Mouse (Mus musculus) left cerebral cortex, adult 11 months (tissue): ENCODE results near the gene Etl4.

Experiments used
- DNase-seq: peaks from one replicate; pipeline ENCODE4 v3.0.0; 2022; ENCODE audit warnings: low spot score

Gene Etl4

DNA sequence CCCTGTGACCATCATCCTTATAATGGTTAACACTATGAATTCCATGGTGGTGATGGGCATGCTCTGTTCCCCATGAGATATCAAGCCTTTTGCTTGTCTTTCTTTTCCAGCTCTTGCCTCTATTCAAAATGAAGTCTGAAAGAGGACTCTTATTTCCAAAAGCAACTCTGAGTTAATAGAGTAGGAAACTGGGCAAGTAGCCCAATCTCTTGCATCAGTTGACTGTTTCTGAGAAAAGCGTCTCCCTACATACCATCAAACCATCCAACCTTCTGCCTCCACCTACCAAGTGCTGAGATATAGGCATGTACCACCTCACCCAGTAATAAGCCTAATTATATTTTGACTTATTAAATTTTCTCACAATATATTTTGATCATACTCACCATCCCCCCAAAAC lies 658.9 kb downstream of the Etl4 start:
- DNase-seq, result no peak

DNA sequence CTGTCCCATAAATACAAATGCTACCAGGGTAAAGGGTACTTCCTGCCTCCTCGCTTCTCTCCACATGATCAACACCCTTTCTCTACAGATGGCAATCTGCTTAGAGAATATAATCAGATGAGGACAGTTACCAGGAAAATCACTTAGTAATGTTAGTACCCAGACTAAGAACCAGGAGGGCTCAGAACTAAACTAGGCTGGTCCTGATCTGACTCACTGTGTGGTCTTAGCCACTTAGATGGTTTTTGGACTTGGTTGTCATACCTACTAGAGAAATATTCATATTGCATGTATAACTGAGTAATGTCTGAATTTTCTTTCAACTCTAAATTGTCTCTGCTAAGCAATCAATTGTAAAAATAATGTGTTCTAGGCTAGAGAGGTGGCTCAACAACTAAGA lies 662.4 kb downstream of the Etl4 start:
- DNase-seq, result no peak

DNA sequence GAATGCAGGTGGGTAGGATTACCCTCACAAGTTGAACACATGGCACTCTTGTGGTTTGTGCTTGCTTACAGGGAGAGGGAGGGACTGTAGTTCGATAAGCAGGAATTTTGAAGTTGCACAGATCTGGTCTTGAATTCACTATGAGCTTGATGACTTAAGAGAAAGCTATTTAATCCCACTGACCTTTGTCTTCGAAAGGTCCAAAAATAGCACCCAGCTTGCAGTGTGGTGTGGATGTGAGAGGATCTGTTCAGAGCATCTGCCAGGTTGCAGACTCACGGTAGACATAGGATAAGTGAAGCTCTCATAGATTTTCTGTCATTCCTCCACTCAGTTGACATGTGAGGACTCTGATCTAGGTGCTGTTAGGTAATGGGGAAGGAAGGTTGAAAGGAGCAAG lies 670.8 kb downstream of the Etl4 start:
- DNase-seq, result no peak

DNA sequence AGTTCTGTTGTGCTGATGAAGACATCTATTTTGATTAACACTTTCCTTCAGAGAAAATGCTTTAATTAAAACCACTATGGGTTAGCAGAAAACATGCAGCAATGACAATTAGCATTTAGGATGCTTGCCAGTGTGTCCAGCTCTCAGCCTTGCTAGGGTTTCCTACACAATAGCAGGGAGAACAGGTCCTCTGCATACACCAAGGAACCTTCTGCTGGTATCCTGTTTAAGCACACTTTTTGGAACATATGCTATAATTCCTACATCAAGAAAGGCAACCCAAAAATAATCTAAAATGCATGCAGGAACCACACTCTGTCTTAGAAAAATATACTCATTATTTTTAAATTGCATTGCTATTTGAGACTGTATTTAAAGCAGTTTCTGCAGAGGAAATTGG lies 673.5 kb downstream of the Etl4 start:
- no peak for DNase-seq

DNA sequence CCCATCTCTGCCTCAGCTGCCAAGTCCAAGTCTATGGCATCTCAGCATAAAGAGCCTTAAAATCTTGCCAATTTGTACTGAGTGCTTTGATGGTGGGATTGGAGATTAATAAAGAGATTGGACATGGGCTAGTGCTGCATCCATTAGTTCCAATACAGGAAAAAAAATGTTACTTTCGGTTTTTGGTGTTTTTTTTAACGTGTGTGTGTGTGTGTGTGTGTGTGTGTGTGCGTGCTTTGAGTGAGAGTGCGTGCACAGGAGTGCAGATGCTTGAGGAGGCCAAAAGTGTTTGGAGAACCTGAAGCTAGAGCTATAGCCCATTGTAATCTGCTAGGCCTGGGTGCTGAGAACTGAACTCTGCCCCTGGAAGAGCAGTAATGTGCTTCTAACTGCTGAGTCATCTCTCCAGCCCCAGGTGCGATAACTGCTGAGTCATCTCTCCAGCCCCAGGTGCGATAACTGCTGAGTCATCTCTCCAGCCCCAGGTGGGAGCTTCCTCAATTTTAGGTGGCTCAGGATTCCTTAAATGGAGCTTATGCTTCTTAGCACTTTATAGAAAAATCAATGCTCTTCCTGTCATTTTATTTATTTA lies 674.1 kb downstream of the Etl4 start:
- no peak for DNase-seq

DNA sequence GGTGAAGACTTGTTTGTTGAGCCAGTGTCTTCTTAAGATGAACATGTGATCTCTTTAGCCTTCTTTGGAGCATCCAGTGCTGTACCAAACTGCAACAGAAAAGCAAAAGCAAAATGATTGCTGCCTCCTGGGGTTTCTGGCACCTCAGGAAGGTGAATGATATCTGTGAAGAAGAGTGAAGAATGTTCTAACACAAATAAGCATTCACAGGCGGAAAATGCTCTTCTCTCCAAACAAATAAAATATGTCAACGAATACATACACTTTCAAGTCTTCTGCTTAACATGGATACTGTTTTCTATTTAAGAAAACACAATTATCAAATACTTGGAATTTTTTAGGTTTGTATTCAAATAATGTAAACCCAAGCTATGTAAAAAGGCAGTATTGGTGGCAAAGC lies 678.3 kb downstream of the Etl4 start:
- no peak for DNase-seq

DNA sequence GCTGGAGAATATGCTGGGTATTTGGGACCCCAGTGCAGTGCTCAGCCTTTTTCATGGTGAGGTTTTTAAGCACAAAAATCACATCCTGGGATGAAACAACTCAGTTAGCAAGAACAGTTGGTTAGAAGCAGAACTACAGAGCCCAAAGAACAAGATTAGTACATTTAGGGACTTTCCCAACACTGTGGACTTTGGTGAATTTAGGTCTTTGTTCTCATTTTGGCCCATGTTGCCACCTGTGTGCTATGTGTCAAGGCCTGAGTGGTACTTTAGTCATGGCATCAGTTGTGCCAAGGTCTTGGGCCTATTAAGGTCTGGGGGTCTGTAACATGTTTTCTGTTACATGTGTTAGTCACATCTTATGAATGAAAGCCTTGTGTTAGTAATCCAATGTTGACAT lies 679.1 kb downstream of the Etl4 start:
- no peak for DNase-seq

DNA sequence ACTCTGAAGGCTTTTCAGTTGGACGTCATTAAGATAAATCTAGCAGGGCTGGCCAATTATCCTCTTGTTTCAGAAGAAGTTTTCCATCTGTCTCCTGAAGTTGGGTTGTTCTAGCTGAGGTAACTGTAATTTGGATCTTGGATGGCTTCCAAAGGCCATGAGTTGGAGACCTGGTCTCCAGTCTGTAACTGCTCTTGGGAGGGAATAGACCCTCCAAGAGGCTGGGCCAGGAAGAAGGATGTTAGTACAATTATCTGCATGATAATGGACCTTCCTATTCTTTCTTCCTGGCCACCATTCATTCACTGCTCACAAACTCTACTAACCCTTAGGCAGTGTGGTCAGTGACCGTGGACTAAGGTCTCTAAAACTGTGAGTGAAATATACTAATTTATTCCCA lies 684.5 kb downstream of the Etl4 start:
- DNase-seq, result no peak

DNA sequence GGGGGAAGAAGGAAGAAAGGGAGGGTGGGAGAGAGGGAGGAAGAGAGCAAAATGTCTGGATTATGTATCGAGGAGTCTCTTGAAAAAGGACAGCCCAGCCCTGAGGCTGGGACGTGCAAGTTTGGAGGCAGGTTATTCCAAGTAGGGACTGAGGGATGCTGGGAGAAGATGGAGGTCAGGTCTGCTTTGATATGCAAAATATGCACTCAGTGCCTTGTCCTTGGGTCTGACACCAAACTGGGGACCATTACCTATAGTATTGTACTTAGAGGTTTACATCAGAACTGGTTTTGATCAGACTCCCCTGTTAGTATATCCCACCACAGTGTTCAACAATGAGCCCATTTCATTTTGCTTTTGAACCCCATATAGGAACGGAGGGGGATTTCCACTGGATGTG lies 685.4 kb downstream of the Etl4 start:
- DNase-seq, result no peak

DNA sequence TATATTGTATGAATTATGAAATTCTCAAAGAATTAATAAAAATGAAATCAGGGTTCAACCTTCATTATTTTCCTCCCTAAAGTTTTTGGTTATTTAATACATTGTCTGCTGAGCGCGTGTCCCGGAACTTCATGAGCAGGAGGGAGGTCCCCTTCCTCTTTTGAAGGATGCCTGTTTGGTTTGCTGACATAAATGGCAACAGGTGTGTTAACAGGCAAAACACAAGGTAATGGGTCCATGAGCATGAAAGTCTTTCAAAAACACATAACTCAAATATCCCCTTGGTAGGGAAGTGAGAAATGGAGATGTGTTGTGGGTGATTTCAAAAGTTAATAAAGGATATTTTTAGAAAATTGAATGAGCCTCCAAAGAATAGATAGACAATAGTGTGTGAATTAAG lies 687.0 kb downstream of the Etl4 start:
- DNase-seq, result no peak

DNA sequence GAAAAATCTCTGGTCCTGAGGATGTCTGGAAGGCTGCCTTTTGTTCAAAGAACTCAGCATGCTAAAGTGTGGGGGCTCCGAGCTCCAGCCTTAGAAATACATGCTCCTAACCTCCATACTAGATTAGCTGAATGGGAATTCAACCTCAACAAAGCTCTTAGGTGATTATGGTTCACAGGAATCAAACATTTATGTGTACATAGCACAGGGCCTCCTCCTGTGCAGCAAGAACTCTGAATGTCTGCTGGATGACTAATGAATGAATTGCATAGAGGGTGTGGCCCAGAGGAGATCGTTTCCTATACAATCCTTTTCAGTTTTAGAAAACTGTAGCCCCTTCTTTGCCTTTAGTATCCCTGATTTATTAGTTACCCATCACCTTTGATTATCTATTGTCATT lies 687.6 kb downstream of the Etl4 start:
- DNase-seq, result no peak

DNA sequence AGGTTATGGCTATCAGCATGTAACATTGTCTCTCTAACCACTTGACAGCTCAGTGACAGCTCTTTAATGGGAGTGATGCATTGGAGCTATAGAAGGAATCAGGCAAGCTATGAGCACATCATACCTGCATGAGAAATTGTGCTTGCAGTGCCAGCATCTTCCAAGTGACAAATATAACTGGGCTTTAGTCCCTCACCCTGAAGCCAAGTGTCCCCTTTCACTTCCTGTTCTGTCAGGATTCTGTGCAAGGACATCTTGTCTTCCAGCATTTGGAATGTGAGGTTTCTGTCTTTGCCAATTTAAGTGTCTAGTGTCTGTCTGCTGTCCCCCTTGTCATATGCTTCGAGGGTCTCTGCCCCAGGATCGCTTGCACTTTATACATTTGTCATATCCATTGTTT lies 693.1 kb downstream of the Etl4 start:
- DNase-seq, result no peak

DNA sequence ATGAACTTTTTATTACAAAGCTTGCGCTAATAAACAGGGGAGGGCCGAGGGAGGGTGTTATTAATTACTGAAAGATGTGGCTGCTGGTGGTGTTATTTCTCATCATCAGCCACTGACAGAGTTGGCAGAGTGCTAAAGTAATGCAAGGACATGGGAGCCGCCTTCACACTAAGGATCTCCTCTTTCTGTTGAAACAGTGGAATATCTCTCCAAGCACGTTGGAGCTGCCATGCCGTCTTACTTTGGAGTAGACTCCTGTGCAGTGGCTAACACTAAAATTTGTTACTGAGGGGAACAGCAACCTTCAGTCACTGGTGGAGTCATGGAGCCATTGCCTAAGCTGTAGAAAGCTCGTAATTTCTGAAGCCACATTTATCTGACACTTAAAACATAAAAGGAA lies 694.0 kb downstream of the Etl4 start:
- no peak for DNase-seq

DNA sequence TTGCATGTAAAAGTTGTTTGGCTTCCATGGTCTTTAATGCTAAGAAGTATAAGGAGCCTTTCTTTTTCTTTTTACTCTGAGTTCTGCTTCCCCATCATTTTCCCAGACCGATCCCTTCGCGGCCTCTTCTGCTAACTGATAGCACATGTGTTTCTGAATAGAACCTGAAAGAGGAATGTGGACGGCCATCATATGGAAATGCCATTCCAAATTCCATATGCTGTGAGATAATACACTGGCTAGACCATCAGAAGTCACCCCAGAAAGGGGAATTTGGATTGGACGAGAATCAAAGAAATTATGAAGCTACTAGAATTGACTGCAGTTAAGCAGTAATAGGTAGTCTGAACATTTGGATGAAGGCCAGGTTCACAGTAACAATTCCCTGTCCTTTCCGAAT lies 694.4 kb downstream of the Etl4 start:
- DNase-seq, result no peak

DNA sequence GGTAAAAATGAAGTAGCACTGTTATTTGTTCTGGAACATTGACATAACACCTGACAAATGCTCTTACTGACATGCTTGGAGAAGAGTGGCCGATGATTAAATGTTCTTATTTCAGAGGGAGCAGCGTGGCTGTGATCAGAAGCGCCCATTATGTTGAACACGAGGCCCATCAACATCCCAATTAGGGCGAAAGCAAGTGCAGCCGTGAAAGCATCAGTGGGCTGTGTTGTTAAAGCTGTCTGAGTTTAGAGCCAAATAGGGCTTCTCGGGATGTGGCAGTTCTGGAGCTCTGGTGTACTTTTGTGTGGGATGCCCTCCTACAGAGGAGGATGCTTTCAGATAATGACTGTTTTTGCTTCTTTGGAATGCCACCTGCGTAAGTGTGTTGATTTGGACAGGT lies 699.6 kb downstream of the Etl4 start:
- no peak for DNase-seq

DNA sequence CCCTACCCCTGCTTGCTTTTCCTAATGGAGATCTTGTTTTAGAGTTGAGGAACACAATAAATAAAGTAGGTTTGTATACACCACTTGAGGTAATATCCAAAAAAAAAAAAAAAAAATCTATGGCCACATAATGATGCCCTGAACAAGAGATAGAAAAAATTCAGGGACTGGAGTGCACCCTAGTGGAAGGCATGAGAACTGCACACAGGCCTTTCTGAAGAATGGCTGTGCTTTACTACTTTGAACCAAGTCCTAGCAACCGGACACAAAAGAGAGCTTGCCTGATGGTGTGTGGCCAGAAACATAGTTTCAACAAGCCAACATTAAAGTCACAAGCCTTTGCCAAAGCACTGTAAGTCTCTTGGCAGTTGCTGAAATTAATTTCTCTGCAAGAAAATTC lies 706.4 kb downstream of the Etl4 start:
- no peak for DNase-seq

DNA sequence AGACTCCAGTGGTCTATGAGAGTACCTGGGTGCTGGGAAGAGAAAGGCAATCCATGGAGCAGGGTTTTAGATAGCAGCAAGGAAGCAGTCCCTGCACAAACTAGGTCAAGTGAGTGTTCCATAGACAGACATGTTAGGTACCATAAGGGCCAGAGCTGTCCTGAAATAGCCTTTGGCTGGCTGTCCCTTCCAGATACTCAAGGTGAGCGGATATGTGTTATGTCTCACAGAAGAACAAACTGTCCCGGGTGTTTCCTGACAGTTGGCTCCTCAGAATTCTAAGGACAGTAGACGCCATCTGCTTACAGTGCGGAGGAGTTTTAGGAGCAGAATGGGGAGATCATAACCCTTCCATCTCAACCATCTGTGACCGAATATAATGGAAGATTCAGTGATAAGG lies 708.8 kb downstream of the Etl4 start:
- DNase-seq, result no peak

DNA sequence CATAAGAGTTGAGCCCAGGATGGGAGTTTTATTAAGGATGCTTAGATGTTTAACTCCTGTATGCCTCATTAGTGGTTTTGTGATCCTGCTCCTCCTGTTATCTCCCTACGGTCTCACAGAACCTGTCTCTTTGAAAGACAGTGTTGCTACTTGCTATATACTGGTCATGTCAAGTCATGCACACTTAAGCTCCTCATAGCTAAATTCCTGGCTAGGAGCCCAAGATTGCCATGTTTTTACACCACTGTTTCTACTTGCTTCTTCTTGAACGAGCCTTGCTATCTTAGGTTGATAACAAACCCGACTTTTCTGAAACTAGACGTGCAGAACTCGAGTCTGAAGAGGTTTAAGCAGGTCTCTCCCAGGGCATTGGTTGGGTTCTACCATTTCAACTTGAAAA lies 710.3 kb downstream of the Etl4 start:
- no peak for DNase-seq

DNA sequence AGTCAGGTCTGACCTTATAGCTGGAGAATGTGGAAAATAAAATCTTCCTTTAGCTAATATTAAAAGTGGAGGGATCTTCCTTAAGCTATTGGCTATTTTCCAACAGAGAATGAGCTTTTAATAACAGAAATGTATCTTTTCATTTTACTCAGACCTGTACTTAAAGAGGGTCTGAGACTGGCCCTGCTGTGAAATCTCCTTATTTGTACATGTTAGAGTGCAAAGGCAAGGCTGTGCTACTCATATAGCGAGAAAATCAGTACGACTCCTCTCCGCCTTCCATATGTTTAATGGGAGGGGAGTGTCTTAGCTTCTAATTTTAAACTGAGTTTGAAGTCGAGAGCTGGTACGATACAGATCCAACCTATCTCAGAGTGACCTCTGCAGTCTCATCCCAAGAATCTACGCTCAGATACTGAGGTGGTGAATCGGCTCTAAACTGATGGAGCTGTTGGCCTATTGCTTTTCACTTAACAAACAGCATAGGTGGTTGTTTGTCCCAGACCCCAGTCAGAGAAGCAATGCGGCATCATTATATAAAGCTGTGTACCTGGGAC lies 719.7 kb downstream of the Etl4 start:
- no peak for DNase-seq

DNA sequence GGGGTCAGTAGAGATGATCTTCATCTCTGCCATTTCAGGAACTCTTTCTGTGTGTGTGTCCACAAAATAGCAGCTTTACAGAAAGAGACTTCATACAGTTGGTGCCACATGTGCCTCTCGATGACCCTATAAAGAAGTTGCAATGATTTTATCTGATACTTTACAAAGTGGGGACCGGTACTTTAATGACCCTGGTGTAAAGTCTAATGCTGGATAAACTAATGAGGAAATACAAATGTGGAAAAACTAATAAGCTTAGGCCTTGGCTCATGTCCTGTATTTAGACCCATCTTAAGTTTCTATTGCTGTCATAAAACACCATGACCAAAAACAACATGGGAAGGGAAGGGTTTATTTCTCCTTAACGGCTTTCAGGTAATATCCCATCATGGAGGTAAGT lies 729.0 kb downstream of the Etl4 start:
- DNase-seq, result no peak

DNA sequence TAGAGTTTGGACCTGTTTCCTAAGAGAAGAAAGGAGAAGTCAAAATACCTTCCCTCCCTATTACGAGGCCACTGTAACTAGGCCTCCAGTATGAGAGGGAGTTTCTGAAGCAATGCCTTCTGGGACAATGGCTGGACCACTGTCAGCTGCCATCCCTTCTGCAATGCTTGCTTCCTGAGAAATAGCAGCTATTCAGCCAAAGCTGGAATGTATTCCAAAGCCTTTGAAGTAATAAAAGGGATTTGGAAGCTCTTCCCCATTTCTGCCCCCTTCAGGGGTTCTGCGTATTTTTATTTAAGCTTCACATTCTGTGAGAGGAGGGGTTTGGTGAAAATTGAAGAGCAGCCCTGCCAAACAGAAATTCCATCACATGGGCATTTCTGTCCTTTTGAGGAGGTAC lies 730.1 kb downstream of the Etl4 start:
- DNase-seq, result no peak

DNA sequence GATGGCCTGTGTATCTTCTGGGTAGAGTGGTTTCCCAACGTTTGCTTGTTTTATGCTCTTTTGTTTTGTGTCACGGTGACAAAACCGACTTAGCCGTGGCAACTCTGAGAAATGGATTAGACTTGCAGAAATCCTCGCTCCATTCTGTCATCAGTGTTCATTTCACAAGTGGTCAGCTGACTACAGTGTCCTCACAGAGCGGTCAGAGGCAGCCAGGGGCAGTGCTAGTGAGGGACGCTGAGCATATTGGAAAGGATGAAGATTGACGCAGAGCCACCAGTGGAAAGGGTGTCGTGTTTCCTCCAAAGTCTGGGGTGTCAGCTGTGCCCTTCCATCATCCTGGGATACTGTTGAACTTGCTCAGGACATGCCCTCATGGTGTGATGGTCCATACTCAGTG lies 733.2 kb downstream of the Etl4 start:
- no peak for DNase-seq

DNA sequence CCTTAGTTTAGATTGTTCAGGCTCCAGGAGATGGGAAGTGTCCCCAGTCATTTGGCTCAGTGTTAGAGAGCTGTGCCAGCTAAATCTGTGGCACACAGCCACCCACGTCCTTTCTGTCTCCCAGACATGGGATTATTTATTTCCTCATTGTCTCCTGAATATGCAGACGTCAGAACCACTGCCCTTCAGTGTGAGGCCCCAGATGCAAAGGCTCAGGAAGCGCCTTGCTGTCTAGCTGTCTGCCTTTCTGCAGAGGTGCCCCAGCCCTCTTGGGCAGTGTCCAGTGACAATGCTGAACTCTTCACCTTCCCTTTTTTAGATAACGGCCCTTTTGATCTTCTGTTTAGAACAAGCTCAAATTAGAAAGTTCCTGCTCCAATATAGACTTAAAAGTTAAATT lies 740.2 kb downstream of the Etl4 start:
- DNase-seq, result peak; percentile 37

DNA sequence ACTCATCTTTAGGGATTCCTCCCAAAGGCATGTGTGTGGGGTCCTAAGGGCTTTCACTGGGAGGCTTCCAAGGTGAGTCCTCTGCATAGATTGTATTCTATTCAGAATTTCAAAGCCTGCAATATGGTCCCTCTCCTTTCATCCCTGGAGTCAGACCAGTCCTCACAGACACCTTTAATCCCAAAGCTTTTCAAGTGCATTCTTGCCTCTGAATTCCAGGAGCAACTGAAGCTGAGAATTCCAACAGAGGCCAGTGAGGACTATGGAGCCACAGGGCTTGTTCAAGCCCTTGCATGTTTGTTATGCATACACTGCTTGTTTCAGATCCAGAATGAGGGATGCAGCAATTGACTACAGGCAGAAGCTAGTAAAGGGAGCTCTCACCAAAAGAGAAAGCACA lies 743.5 kb downstream of the Etl4 start:
- DNase-seq, result no peak

DNA sequence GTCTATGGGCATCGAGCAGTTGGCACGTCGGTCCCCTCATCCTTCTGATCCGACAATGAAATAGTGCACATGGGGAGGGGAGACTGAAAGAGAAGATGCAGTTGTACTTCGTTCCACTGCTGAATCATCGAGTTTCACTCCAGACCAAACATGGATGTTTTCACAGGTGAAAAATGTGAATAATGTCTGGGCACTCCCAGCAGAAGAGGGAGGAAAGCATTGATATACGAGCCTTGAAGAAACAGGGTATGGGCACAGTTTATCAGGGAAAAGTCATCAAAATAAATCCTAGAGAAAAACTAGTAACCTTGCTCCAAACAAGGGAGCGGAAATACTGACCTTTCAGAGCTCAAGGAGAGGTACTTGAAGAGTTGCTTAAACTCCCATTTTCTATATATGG lies 744.5 kb downstream of the Etl4 start:
- DNase-seq, result no peak
